Mouse (Mus musculus) intestine, postnatal 0 days (tissue): ENCODE data around the gene Pagr1a. TPM values are rescaled to one million over a fixed set of nuclear protein-coding genes. Genes with fewer than 3 reads are reported as not detected.

Source experiments
- ATAC-seq: fragments of 200-750 bp; cut with Nextera tagmentation; 2 replicates; pipeline ENCODE4 v1.8.0; 2017; ENCODE audit warnings: mild to moderate bottlenecking, moderate TSS enrichment, moderate library complexity
- H3K27ac ChIP-seq: fragments of 300-500 bp; sonication (generic); 2 replicates; pipeline ENCODE4 v1.5.1; 2014; ENCODE audit warnings: mild to moderate bottlenecking, low read depth, low read length, moderate library complexity
- H3K27me3 ChIP-seq: fragments of 300-500 bp; sonication (generic); replicated peaks from 2 replicates; pipeline ENCODE4 v1.6.1; 2014; ENCODE audit warnings: low read length, mixed read lengths; ENCODE audit not compliant: control insufficient read depth, insufficient read depth
- H3K36me3 ChIP-seq: fragments of 300-500 bp; sonication (generic); 2 replicates; pipeline ENCODE4 v1.6.1; 2014; ENCODE audit warnings: mild to moderate bottlenecking, moderate library complexity; ENCODE audit not compliant: control insufficient read depth, insufficient read depth
- H3K4me1 ChIP-seq: fragments of 300-500 bp; sonication (generic); replicated peaks from 2 replicates; pipeline ENCODE4 v1.6.1; 2014; ENCODE audit warnings: antibody characterized with exemption, low read length, mixed read lengths; ENCODE audit not compliant: control insufficient read depth, insufficient read depth
- H3K4me2 ChIP-seq: fragments of 300-500 bp; sonication (generic); replicated peaks from 2 replicates; pipeline ENCODE4 v1.6.1; 2014; ENCODE audit warnings: low read depth, mild to moderate bottlenecking, moderate library complexity
- H3K4me3 ChIP-seq: fragments of 300-500 bp; sonication (generic); 2 replicates; pipeline ENCODE4 v1.5.1; 2014; ENCODE audit warnings: low read depth, low read length
- H3K9ac ChIP-seq: fragments of 300-500 bp; sonication (generic); 2 replicates; pipeline ENCODE4 v1.6.1; 2014; ENCODE audit warnings: mild to moderate bottlenecking, low read depth, low read length
- H3K9me3 ChIP-seq: fragments of 300-500 bp; sonication (generic); 2 replicates; pipeline ENCODE4 v1.6.1; 2016; ENCODE audit warnings: mixed run types; ENCODE audit not compliant: control insufficient read depth
- CTCF ChIP-seq: sonication (generic); IDR thresholded peaks from 2 replicates; pipeline ENCODE4 v1.5.1; 2016; ENCODE audit warnings: low read depth, mild to moderate bottlenecking, control low read depth, antibody characterized with exemption, moderate library complexity
- WGBS: fragments of 180-500 bp; shearing (Covaris S2); extraction: QIAGEN DNeasy Blood & Tissue Kit; methylation state at CpG from one replicate; pipeline ENCODE4 v1.1.7; 2014; 5-methylcytosine and 5-hydroxymethylcytosine counted together
- polyA plus RNA-seq: library from polyadenylated mRNA; unstranded; fragments of >200 nt; fragmentation: Nextera tagmentation; extraction: Ambion mirVana; gene quantifications from 2 replicates; pipeline ENCODE4 v1.2.1, GENCODE M21; 2015

Gene Pagr1a
- polyA plus RNA-seq, 1 experiment from 2014 or later, result 37.5 TPM

- ATAC-seq, result peak; percentile 14; the same call in 1 of the 2 replicates
- WGBS, result 56% methylated on average over 4 of the region's 4 CpGs
- H3K9me3 ChIP-seq, result no peaks in the 10 kb centered on the region
- H3K4me3 ChIP-seq, result no peak overlapping the region
- H3K27me3 ChIP-seq, result no peaks in the 10 kb centered on the region
- no peaks in the 10 kb centered on the region; the same call in 1 of the 2 replicates for H3K4me1 ChIP-seq
- peaks cover 27% of the 10 kb centered on the region for H3K36me3 ChIP-seq
- H3K4me2 ChIP-seq, result no peak overlapping the region
- peak overlapping the region; percentile 57; the same call in 1 of the 2 replicates for H3K27ac ChIP-seq
- no peak overlapping the region for H3K9ac ChIP-seq
- TF ChIP-seq CTCF, result no peak
Measured at GRCm38 (mm10) chr7:126982054-126982453, 35.1 kb downstream of the Pagr1a start.

DNA sequence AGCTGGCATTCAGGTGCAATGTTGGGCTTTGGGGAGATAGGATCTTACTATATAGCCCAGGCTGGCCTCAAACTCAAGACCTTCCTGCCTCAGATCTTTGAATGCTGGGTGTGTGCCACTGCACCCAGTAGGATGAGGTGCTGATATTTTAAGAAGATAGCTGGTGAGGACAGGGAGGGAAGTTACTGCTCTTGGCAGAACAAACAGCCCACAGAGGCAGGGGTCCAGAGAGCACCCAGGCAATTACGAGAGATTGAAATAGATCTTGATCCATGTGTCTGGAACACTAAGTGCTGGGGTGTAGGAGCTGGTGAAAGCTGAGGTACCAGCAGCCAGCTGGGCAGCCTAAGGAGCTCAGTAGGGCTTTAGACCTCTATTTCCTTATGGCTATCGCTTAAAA is 35.6 kb downstream of the Pagr1a start:
- 83% methylated on average over 2 of the region's 2 CpGs for WGBS

GRCm38 (mm10) chr7:126978841-126979240 is 38.3 kb downstream of the Pagr1a start:
- ATAC-seq, result no peak
- 88% methylated on average over 6 of the region's 6 CpGs for WGBS
- Histone ChIP-seq H3K4me2 (no peak overlapping the region), H3K9ac (no peak overlapping the region), H3K36me3 (peaks cover 23% of the 10 kb centered on the region), H3K4me3 (no peak overlapping the region), H3K4me1 (peaks cover 7% of the 10 kb centered on the region; the same call in 1 of the 2 replicates), H3K27me3 (no peaks in the 10 kb centered on the region), H3K9me3 (no peaks in the 10 kb centered on the region), H3K27ac (no peak overlapping the region; the same call in 1 of the 2 replicates)
- no peak for TF ChIP-seq CTCF

More for the DNA sequence above, 35.6 kb downstream of the Pagr1a start:
- Histone ChIP-seq H3K4me2 (no peak overlapping the region), H3K9ac (no peak overlapping the region), H3K9me3 (no peaks in the 10 kb centered on the region), H3K27ac (no peak overlapping the region), H3K4me3 (no peak overlapping the region), H3K27me3 (no peaks in the 10 kb centered on the region), H3K4me1 (no peaks in the 10 kb centered on the region; the same call in 1 of the 2 replicates), H3K36me3 (peaks cover 23% of the 10 kb centered on the region)
- ATAC-seq, result no peak
- TF ChIP-seq CTCF, result no peak

GRCm38 (mm10) chr7:126976878-126977459 is 40.2 kb downstream of the Pagr1a start:
- Histone ChIP-seq H3K36me3 (peaks cover 23% of the 10 kb centered on the region), H3K9ac (peak overlapping the region; percentile 90), H3K4me3 (peak overlapping the region; percentile 94), H3K27me3 (no peaks in the 10 kb centered on the region), H3K4me1 (0 out of 2 replicates have a peak, but pooled peaks cover 7% of the 10 kb centered on the region), H3K27ac (peak overlapping the region; percentile 98), H3K9me3 (no peaks in the 10 kb centered on the region), H3K4me2 (peak overlapping the region; percentile 76)
- 12% methylated on average over 14 of the region's 14 CpGs for WGBS
- TF ChIP-seq CTCF, result no peak
- ATAC-seq, result peak; percentile 15

DNA sequence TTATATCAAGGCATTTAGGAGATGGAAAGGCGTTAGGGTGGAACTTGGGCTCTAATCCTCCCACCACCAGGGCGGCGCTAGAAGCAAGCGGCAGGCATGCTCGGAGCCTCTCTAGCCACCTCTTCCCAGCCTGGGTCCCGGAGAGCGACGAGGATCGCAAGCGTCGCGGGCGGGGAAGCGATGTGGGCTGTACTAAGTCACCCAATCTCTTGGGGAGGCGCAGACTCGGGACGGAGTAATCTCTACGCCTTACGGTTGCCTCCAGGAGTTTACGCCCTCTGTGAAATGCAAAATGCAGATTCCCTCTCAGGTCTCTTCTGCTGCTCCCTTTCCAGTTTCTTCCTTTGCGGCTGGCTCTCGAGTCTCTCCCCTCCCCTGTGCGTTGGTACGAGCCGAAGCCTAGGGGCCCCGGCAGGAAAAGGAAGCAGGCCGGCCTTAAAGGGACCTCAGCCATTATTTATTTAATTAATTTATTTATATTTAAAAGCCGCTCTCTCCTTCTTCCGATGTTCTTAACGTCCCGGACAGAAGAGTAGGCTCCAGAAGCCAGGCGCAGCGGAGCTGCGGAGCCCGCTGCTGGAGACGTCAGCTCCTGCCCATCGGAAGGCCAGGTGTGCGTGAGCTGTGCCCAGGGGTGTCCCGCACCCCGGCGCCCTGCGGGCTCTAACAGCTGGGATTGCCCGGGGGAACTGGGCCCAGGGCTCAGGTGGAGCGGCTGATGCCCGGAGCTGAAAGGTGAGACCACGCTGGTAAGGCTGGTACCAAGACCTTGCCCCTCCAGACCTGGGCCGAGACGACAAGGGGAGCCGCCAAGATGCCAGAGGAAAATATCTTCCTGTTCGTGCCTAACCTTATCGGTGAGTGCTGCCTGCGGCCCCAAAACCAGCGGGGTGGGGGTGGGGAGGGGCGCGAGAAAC is 40.9 kb downstream of the Pagr1a start, which contains the start of gene Cdiptos:
Gene Cdiptos, minus strand, starts transcription at position 149 of the 917 bp plus-strand sequence.
- no peaks in the 10 kb centered on the region for H3K27me3 ChIP-seq
- no peaks in the 10 kb centered on the region for H3K9me3 ChIP-seq
- peak within 1 kb of the TSS; percentile 94 for H3K4me3 ChIP-seq
- peak within 1 kb of the TSS; percentile 90 for H3K9ac ChIP-seq
- WGBS, result under 1% methylated on average over 55 of the region's 55 CpGs
- peak within 1 kb of the TSS; percentile 98 for H3K27ac ChIP-seq
- H3K4me2 ChIP-seq, result peak within 1 kb of the TSS; percentile 76
- peak; percentile 99 for TF ChIP-seq CTCF
- 0 out of 2 replicates have a peak, but pooled peaks cover 7% of the 10 kb centered on the region for H3K4me1 ChIP-seq
- peaks cover 23% of the 10 kb centered on the region for H3K36me3 ChIP-seq
- ATAC-seq, result peak; percentile 92

GRCm38 (mm10) chr7:126975893-126975949 is 41.4 kb downstream of the Pagr1a start, which contains the start of gene Cdipt:
Gene Cdipt, plus strand, starts transcription at chr7:126975914.
- H3K4me3 ChIP-seq, result peak within 1 kb of the TSS; percentile 94
- 0 out of 2 replicates have a peak, but pooled peaks cover 7% of the 10 kb centered on the region for H3K4me1 ChIP-seq
- ATAC-seq, result no peak
- H3K9me3 ChIP-seq, result no peaks in the 10 kb centered on the region
- 0% methylated on average over 1 of the region's 1 CpGs for WGBS
- H3K4me2 ChIP-seq, result peak within 1 kb of the TSS; percentile 76
- H3K27me3 ChIP-seq, result no peaks in the 10 kb centered on the region
- H3K36me3 ChIP-seq, result peaks cover 23% of the 10 kb centered on the region
- peak within 1 kb of the TSS; percentile 98 for H3K27ac ChIP-seq
- TF ChIP-seq CTCF, result no peak
- H3K9ac ChIP-seq, result peak within 1 kb of the TSS; percentile 90
